Mouse (Mus musculus): Measurements from ENCODE around the gene Mrm3. TPM values are rescaled to one million over a fixed set of nuclear protein-coding genes. Genes with fewer than 3 reads are reported as not detected.

The Mrm3 gene
- polyA plus RNA-seq, 1 experiment from 2014 or later: 11.9 TPM

DNA sequence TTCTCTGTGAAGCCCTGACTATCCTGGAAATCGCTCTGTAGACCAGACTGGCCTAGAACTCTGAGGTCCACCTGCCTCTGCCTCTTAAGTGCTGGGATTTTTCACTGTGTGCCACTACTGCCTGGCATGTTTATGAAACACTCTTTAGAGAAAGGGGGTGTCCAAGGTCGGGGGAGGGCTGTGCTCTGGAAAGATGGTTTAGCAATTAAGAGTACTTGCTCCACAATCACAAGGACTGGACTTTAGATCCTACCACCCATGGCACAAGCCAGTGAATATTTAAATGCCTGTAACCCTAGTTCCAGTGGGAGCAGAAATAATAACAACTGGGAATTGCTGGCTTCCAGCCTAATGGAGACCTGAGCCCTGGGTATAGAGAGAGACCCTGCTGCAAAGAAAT lies 36.5 kb downstream of the Mrm3 start:
- Histone ChIP-seq H3K9me3 (replicated peaks; ENCODE audit: control insufficient read depth, low read length) (no peaks in the 10 kb centered on the region), H3K36me3 (ENCODE audit: control insufficient read depth, insufficient read depth) (no peaks in the 10 kb centered on the region), H3K27ac (ENCODE audit: low read length) (no peak overlapping the region), H3K4me3 (ENCODE audit: low read depth, low read length) (no peak overlapping the region), H3K4me1 (ENCODE audit: control insufficient read depth, low read depth, low read length) (no peaks in the 10 kb centered on the region), H3K9ac (ENCODE audit: low read depth, low read length) (no peak overlapping the region), H3K4me2 (ENCODE audit: low read depth, low read length) (no peak overlapping the region), H3K27me3 (ENCODE audit: control insufficient read depth, insufficient read depth, low read depth, low read length) (no peaks in the 10 kb centered on the region)
- ATAC-seq (ENCODE audit: low read depth): no peak
- 45% methylated on average over 2 of the region's 2 CpGs for WGBS (ENCODE audit: insufficient replicate concordance)

DNA sequence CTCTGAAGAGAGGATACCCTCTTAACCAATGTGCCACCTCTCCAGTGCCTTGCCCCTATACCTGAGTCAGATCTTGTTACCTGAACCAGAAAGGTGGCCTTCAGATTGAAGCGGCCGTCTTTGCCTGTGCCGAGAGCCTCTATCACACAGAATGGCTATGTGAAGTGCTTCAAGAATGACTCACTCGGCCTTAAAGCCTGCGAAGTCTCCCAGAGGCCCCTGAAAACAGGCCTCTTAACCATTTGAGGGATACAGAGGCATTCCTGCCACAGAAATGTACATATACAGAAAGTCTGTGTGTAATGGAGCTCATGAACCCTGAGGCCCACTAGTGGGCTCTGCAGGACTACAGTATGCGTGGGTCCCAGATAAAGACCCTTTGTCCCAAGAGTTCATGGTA lies 40.3 kb downstream of the Mrm3 start:
- no peaks in the 10 kb centered on the region for H3K9me3 ChIP-seq (replicated peaks; ENCODE audit: control insufficient read depth, low read length)
- H3K9ac ChIP-seq (ENCODE audit: low read depth, low read length): no peak overlapping the region
- H3K36me3 ChIP-seq (ENCODE audit: control insufficient read depth, insufficient read depth): no peaks in the 10 kb centered on the region
- no peak overlapping the region for H3K27ac ChIP-seq (ENCODE audit: low read length)
- WGBS (ENCODE audit: insufficient replicate concordance): 83% methylated on average over 6 of the region's 6 CpGs
- no peak for ATAC-seq (ENCODE audit: low read depth)
- no peak overlapping the region for H3K4me2 ChIP-seq (ENCODE audit: low read depth, low read length)
- no peak overlapping the region for H3K4me3 ChIP-seq (ENCODE audit: low read depth, low read length)
- no peaks in the 10 kb centered on the region for H3K27me3 ChIP-seq (ENCODE audit: control insufficient read depth, insufficient read depth, low read depth, low read length)
- H3K4me1 ChIP-seq (ENCODE audit: control insufficient read depth, low read depth, low read length): no peaks in the 10 kb centered on the region

DNA sequence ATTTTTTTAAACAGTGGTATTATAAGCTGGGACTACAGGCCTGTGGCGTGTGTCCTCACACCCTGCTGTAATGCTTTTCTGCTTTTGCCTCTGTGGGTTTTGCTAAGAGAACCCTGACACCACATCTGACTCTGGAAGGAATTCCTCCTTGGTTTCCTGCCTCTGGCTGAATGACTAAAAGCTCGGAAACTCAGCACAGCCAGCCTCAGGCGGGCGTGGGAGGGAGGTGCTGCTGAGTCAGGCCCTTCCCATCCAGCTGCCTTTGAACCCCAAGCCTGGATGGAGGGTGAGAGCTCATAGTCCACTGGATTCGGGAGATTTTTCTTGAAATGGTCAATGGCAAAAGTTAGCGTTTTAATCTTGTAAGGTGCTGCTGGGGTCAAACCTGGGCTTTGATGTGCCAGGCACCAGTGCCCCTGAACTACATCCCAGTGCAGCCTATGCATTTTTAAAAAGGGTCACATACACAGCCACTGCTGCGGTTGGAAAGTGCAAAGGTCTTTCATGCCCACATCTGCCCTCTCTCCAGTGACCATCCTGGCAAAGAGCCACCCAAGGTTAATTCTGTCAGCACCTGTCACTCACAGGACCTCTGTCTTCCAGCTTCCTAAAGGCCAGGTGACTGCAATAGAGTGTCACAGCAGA lies 42.0 kb downstream of the Mrm3 start:
- no peak for ATAC-seq (ENCODE audit: low read depth)

DNA sequence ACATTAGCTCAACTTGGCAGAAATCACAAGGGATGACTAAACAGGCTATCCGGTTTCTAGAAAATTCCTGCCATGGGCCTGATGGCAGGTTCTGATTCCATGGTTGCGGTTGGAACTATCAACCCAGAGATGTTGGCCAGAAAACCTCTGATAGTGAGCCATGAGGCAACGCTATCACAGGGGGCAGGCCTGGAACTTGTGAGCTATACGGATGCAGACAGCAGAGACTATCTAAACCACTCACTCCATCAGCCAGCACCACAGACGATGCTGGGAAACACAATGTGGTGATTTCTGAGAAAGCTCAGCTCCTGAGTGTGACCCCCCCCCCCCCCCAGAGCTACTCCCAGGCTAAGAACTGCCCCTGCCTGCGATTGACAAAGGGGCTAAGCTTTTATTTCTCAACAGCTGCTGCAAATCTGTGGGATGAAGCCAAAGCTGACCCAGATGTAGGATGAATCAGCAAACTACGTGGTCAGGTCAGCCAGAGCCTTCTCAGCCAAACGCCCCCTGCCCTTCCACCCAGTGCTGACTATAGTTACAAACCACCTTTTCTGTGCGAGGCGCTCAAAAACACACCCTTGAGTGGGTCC lies 43.1 kb downstream of the Mrm3 start:
- Histone ChIP-seq H3K36me3 (ENCODE audit: control insufficient read depth, insufficient read depth) (no peaks in the 10 kb centered on the region), H3K27me3 (ENCODE audit: control insufficient read depth, insufficient read depth, low read depth, low read length) (no peaks in the 10 kb centered on the region), H3K4me2 (ENCODE audit: low read depth, low read length) (no peak overlapping the region), H3K27ac (ENCODE audit: low read length) (no peak overlapping the region), H3K9ac (ENCODE audit: low read depth, low read length) (no peak overlapping the region), H3K4me1 (ENCODE audit: control insufficient read depth, low read depth, low read length) (no peaks in the 10 kb centered on the region), H3K9me3 (replicated peaks; ENCODE audit: control insufficient read depth, low read length) (no peaks in the 10 kb centered on the region), H3K4me3 (ENCODE audit: low read depth, low read length) (no peak overlapping the region)
- WGBS (ENCODE audit: insufficient replicate concordance): 37% methylated on average over 10 of the region's 10 CpGs
- ATAC-seq (ENCODE audit: low read depth): no peak

More for the DNA sequence above, 42.0 kb downstream of the Mrm3 start:
- H3K9me3 ChIP-seq (replicated peaks; ENCODE audit: control insufficient read depth, low read length): no peaks in the 10 kb centered on the region
- no peak overlapping the region for H3K9ac ChIP-seq (ENCODE audit: low read depth, low read length)
- no peaks in the 10 kb centered on the region for H3K4me1 ChIP-seq (ENCODE audit: control insufficient read depth, low read depth, low read length)
- 43% methylated on average over 7 of the region's 7 CpGs for WGBS (ENCODE audit: insufficient replicate concordance)
- no peak overlapping the region for H3K4me2 ChIP-seq (ENCODE audit: low read depth, low read length)
- no peak overlapping the region for H3K4me3 ChIP-seq (ENCODE audit: low read depth, low read length)
- H3K36me3 ChIP-seq (ENCODE audit: control insufficient read depth, insufficient read depth): no peaks in the 10 kb centered on the region
- H3K27me3 ChIP-seq (ENCODE audit: control insufficient read depth, insufficient read depth, low read depth, low read length): no peaks in the 10 kb centered on the region
- H3K27ac ChIP-seq (ENCODE audit: low read length): no peak overlapping the region

DNA sequence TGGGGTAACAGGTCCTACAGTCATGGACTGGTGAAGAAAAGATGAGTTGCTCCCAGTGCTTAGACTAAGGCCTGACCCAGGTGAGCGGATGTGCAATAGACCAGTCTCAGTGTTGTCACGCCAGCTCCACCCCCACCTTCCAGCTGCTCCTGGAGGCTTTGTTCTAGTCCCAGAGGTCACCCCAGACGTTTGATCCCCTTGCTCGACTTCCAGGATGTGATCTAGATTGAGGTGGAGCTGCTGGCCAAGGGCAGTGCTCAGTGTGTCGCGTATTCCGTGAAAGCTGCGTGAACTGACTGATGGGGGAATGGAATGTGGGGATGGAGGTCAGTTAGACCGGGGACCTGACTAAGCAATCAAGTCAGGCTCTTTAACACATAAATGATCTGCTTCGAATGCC lies 43.8 kb downstream of the Mrm3 start:
- 58% methylated on average over 10 of the region's 10 CpGs for WGBS (ENCODE audit: insufficient replicate concordance)
- H3K9ac ChIP-seq (ENCODE audit: low read depth, low read length): no peak overlapping the region
- H3K27me3 ChIP-seq (ENCODE audit: control insufficient read depth, insufficient read depth, low read depth, low read length): no peaks in the 10 kb centered on the region
- H3K9me3 ChIP-seq (replicated peaks; ENCODE audit: control insufficient read depth, low read length): no peaks in the 10 kb centered on the region
- ATAC-seq (ENCODE audit: low read depth): no peak
- no peaks in the 10 kb centered on the region for H3K36me3 ChIP-seq (ENCODE audit: control insufficient read depth, insufficient read depth)
- no peak overlapping the region for H3K4me3 ChIP-seq (ENCODE audit: low read depth, low read length)
- no peak overlapping the region for H3K4me2 ChIP-seq (ENCODE audit: low read depth, low read length)
- no peaks in the 10 kb centered on the region for H3K4me1 ChIP-seq (ENCODE audit: control insufficient read depth, low read depth, low read length)
- no peak overlapping the region for H3K27ac ChIP-seq (ENCODE audit: low read length)

DNA sequence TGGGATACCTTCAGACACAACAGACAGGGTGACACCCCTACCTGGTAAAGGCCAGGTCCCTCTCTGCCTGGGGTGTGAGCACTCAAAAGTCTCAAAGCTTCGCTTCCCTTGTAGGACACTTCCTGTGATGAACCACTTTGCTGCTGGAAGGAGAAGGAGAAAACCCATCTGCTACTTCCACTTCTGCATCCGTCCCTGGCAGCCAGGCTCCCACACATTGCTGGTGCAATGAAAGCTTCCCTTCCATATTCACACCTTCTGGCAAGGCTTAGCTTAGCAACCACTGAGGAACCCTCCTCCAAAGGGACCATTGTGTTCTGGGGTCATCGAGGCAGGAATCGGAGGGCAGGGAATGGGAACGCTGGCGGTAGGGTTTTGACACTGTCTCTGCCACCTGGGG lies 45.1 kb downstream of the Mrm3 start:
- H3K27ac ChIP-seq (ENCODE audit: low read length): no peak overlapping the region
- H3K27me3 ChIP-seq (ENCODE audit: control insufficient read depth, insufficient read depth, low read depth, low read length): no peaks in the 10 kb centered on the region
- 60% methylated on average over 6 of the region's 6 CpGs for WGBS (ENCODE audit: insufficient replicate concordance)
- H3K36me3 ChIP-seq (ENCODE audit: control insufficient read depth, insufficient read depth): no peaks in the 10 kb centered on the region
- H3K9me3 ChIP-seq (replicated peaks; ENCODE audit: control insufficient read depth, low read length): no peaks in the 10 kb centered on the region
- no peak overlapping the region for H3K4me2 ChIP-seq (ENCODE audit: low read depth, low read length)
- H3K4me3 ChIP-seq (ENCODE audit: low read depth, low read length): no peak overlapping the region
- H3K9ac ChIP-seq (ENCODE audit: low read depth, low read length): no peak overlapping the region
- ATAC-seq (ENCODE audit: low read depth): no peak
- H3K4me1 ChIP-seq (ENCODE audit: control insufficient read depth, low read depth, low read length): no peaks in the 10 kb centered on the region

DNA sequence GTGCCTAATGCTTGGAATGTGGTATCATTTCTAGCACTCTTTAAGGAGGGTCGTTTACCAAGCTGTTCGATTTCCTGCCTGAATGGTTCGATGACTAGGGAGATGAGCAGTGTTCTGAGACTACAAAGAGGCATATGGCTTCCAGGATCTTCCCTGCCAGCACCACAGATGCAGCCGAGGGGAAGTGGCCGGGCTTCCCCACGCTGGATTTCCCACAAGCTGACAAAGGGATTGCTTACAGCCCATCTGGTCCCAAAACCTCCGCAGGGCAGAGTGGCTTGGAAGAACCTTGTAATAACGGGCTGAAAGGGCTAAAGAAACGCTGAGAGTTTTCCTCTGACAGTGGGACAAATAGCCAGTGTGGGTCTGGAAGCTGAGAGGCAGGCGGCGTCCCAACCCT lies 46.9 kb downstream of the Mrm3 start:
- no peaks in the 10 kb centered on the region for H3K27me3 ChIP-seq (ENCODE audit: control insufficient read depth, insufficient read depth, low read depth, low read length)
- no peak overlapping the region for H3K27ac ChIP-seq (ENCODE audit: low read length)
- no peak overlapping the region for H3K9ac ChIP-seq (ENCODE audit: low read depth, low read length)
- 45% methylated on average over 11 of the region's 11 CpGs for WGBS (ENCODE audit: insufficient replicate concordance)
- H3K36me3 ChIP-seq (ENCODE audit: control insufficient read depth, insufficient read depth): no peaks in the 10 kb centered on the region
- H3K4me2 ChIP-seq (ENCODE audit: low read depth, low read length): no peak overlapping the region
- H3K9me3 ChIP-seq (replicated peaks; ENCODE audit: control insufficient read depth, low read length): no peaks in the 10 kb centered on the region
- ATAC-seq (ENCODE audit: low read depth): no peak
- no peaks in the 10 kb centered on the region for H3K4me1 ChIP-seq (ENCODE audit: control insufficient read depth, low read depth, low read length)
- no peak overlapping the region for H3K4me3 ChIP-seq (ENCODE audit: low read depth, low read length)

DNA sequence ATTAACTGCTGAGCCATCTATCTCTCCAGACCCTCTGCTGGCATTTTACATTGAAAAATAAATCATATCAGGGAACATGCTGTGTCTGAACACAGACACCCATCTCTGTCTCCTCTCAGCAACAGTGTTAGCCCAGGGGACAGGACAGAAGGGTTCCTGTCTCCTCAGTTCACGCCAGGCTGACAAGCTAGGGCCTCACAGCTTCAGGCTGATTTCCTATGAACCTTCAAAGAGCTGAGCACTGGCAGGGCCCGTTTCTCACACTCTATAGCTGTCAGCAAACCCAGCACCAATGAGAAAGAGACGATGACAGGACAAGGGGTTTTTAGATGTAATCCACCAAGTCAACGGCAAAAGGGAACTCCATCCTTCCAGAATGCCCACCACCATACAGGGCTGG lies 48.4 kb downstream of the Mrm3 start:
- H3K9me3 ChIP-seq (replicated peaks; ENCODE audit: control insufficient read depth, low read length): no peaks in the 10 kb centered on the region
- H3K27me3 ChIP-seq (ENCODE audit: control insufficient read depth, insufficient read depth, low read depth, low read length): no peaks in the 10 kb centered on the region
- H3K9ac ChIP-seq (ENCODE audit: low read depth, low read length): no peak overlapping the region
- no peak overlapping the region for H3K4me3 ChIP-seq (ENCODE audit: low read depth, low read length)
- H3K4me2 ChIP-seq (ENCODE audit: low read depth, low read length): no peak overlapping the region; the same call in 1 of the 2 replicates
- no peaks in the 10 kb centered on the region for H3K4me1 ChIP-seq (ENCODE audit: control insufficient read depth, low read depth, low read length)
- ATAC-seq (ENCODE audit: low read depth): no peak
- 52% methylated on average over 4 of the region's 4 CpGs for WGBS (ENCODE audit: insufficient replicate concordance)
- no peak overlapping the region for H3K27ac ChIP-seq (ENCODE audit: low read length)
- H3K36me3 ChIP-seq (ENCODE audit: control insufficient read depth, insufficient read depth): no peaks in the 10 kb centered on the region

DNA sequence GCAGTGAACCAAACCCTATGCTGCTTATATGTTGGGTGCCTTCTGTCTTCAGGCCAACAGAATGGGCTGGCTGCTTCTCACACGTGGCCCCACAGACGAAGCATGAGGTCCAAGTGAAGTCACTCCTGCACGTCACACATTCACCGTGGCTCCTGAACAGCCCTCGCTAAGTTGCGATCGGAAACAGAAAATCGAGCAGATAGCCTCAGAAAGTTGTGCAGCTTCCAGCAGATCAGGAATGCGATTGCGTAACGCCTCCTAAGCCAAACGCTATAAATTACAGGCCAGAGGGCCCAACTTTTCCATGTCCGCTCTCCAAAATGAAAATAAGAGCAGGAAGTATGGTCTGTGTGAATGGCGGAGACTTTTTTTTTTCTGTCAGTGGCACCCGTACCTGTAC lies 48.9 kb downstream of the Mrm3 start:
- H3K27ac ChIP-seq (ENCODE audit: low read length): no peak overlapping the region
- H3K4me1 ChIP-seq (ENCODE audit: control insufficient read depth, low read depth, low read length): no peaks in the 10 kb centered on the region
- H3K9ac ChIP-seq (ENCODE audit: low read depth, low read length): no peak overlapping the region
- 48% methylated on average over 15 of the region's 15 CpGs for WGBS (ENCODE audit: insufficient replicate concordance)
- H3K36me3 ChIP-seq (ENCODE audit: control insufficient read depth, insufficient read depth): no peaks in the 10 kb centered on the region
- H3K9me3 ChIP-seq (replicated peaks; ENCODE audit: control insufficient read depth, low read length): no peaks in the 10 kb centered on the region
- H3K27me3 ChIP-seq (ENCODE audit: control insufficient read depth, insufficient read depth, low read depth, low read length): no peaks in the 10 kb centered on the region
- ATAC-seq (ENCODE audit: low read depth): no peak
- H3K4me3 ChIP-seq (ENCODE audit: low read depth, low read length): no peak overlapping the region
- H3K4me2 ChIP-seq (ENCODE audit: low read depth, low read length): no peak overlapping the region; the same call in 1 of the 2 replicates

Data from liver, embryonic 16.5 days (tissue).